Mouse (Mus musculus) olfactory bulb, adult 2 months (tissue): ENCODE measurements around the gene Slco4a1. TPM values are rescaled to one million over a fixed set of nuclear protein-coding genes. Genes with fewer than 3 reads are reported as not detected.

Experiments
- H3K27ac ChIP-seq: fragments of 200-500 bp; 2 replicates; pipeline ENCODE4 v1.5.1; 2012; ENCODE audit warnings: low read depth, low read length; ENCODE audit not compliant: insufficient read depth
- H3K4me1 ChIP-seq: fragments of 200-500 bp; 2 replicates; pipeline ENCODE4 v1.6.1; 2012; ENCODE audit warnings: low read length; ENCODE audit not compliant: control insufficient read depth, insufficient read depth
- H3K4me3 ChIP-seq: fragments of 200-500 bp; 2 replicates; pipeline ENCODE4 v1.5.1; 2012; ENCODE audit warnings: mild to moderate bottlenecking, low read depth, low read length, moderate library complexity; ENCODE audit not compliant: insufficient read depth
- CTCF ChIP-seq: fragments of 200-500 bp; IDR thresholded peaks from 2 replicates; pipeline ENCODE4 v1.5.1; 2012; ENCODE audit warnings: low read depth, mild to moderate bottlenecking, low read length, moderate library complexity; ENCODE audit not compliant: insufficient read depth
- POLR2A ChIP-seq: fragments of 200-500 bp; IDR thresholded peaks from 2 replicates; pipeline ENCODE4 v1.6.1; 2012; ENCODE audit warnings: mild to moderate bottlenecking, low read depth, low read length, moderate library complexity; ENCODE audit not compliant: insufficient read depth
- WGBS: fragments of 180-500 bp; shearing (Covaris S2); methylation state at CpG from one replicate; pipeline ENCODE4 v1.1.7; 2018; 5-methylcytosine and 5-hydroxymethylcytosine counted together
- polyA plus RNA-seq: library from polyadenylated mRNA; stranded (reverse); fragments of >200 nt; gene quantifications from 2 replicates; pipeline ENCODE4 v1.2.4, GENCODE M21; 2012; ENCODE audit warnings: low replicate concordance; ENCODE audit not compliant: missing spikeins, insufficient read depth, insufficient read length

The Slco4a1 gene
- polyA plus RNA-seq, 1 experiment: not detected

DNA sequence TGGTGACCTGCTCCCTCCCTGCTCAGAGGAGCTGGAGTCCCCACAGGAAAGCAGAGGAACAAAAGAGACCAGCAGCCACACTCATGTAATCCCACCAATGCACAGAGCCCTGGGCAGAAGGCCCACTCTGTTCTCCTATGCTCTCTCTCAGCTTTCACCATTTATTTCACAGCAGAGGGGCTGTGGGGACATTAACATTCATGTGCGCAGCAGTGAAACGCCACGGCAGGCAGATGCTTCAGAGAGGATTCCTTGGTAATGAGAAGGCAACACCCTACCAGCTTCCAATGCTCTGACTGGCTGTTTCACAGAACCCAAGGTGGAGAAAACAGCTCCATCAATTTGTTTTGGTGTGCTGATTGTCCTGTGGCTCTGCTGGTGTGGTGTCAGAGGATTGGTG is 29.3 kb downstream of the Slco4a1 start:
- 57% methylated on average over 3 of the region's 3 CpGs for WGBS
- TF ChIP-seq CTCF: no peak
- TF ChIP-seq POLR2A: no peak

DNA sequence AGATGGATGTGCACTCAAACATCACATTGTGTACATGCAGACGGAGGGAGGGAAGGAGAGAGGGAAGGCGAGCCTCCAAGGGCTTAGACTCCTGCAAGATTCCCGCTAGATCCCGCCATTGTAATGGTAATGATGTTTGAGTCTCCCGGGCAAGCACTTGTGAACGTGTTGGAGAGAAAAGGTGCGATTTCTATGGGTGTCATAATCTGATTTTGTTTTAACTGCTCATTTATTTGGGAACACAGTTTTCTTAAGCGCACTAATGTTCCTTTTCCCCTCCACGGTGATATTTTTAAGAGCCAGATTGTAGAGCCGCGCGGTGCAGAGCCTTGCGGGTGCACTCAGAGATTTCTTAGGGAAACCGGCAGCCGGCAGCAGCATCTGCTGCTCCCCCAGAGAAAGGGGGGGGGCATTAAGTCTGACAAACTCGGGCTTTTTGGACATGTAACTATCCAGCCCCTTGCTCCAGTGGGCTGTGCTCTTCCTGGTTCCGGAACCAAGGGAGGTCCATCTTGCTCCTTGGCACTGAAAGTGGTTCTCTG is 32.2 kb downstream of the Slco4a1 start:
- 8% methylated on average over 17 of the region's 17 CpGs for WGBS
- H3K4me3 ChIP-seq: no peak overlapping the region
- H3K27ac ChIP-seq: no peak overlapping the region
- peaks cover 16% of the 10 kb centered on the region for H3K4me1 ChIP-seq
- TF ChIP-seq POLR2A (no peak), CTCF (no peak)

More for the DNA sequence above, 29.3 kb downstream of the Slco4a1 start:
- peaks cover 29% of the 10 kb centered on the region for H3K4me1 ChIP-seq
- H3K4me3 ChIP-seq: no peak overlapping the region
- H3K27ac ChIP-seq: no peak overlapping the region

DNA sequence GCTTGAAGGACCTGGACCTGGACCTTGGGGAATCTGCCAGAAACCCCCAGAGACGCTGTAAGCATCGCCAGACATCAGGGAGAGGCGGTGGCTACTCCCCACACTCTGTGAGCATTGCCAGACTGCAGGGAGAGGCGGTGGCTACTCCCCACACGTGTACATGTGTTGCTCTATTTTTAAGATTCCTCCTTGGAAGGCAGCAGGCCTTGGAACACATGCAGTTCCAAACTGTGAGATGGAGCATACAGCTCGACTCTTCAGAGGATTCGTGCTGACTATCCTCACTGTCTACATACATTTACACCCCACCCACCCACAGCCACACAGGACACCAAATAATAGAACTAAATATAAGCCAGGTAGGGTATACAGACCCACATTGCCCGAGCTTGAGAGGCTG is 39.9 kb downstream of the Slco4a1 start:
- H3K27ac ChIP-seq: no peak overlapping the region
- WGBS: 56% methylated on average over 8 of the region's 8 CpGs
- peaks cover 29% of the 10 kb centered on the region for H3K4me1 ChIP-seq
- TF ChIP-seq POLR2A: no peak
- no peak for TF ChIP-seq CTCF
- H3K4me3 ChIP-seq: no peak overlapping the region

DNA sequence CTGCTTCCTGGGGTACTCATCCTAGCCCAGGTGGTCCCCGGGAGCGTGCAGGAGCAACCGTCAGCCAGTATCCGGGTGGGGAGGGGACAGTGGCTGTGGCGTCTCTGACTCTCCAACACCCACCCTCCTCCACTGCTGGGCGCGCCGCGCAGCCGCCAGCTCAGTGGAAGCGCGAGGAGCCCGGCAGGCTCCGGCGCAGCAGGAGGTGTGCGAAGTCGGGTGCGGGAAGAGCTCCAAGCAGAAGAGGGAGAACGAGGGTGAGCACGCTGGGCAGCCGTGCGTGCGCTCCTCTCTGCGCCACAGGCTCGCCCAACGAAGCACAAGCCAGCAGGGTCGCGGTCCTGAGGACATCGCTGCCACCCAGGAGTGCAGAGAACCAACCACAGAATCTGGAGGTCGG is 43.7 kb downstream of the Slco4a1 start, which contains the start of gene Ntsr1:
Ntsr1 (plus strand) TSS at position 236 of the 400 bp plus-strand sequence.
- H3K4me1 ChIP-seq: peaks cover 29% of the 10 kb centered on the region
- 0 out of 2 replicates have a peak, but pooled peaks have one; percentile 11 for TF ChIP-seq POLR2A
- TF ChIP-seq CTCF: no peak
- no peak within 1 kb of the TSS for H3K27ac ChIP-seq
- WGBS: under 1% methylated on average over 30 of the region's 30 CpGs
- H3K4me3 ChIP-seq: peak within 1 kb of the TSS; percentile 40

DNA sequence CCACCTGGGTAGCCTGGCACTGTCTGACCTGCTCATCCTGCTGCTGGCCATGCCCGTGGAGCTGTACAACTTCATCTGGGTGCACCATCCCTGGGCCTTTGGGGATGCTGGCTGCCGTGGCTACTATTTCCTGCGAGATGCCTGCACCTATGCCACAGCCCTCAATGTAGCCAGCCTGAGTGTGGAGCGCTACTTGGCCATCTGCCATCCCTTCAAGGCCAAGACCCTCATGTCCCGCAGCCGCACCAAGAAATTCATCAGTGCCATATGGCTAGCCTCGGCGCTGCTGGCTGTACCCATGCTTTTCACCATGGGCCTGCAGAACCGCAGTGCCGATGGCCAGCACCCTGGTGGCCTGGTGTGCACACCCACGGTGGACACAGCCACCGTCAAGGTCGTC is 44.7 kb downstream of the Slco4a1 start:
- Histone ChIP-seq H3K27ac (no peak overlapping the region), H3K4me1 (peaks cover 27% of the 10 kb centered on the region), H3K4me3 (0 out of 2 replicates have a peak overlapping the region, but pooled peaks have one; percentile 40)
- WGBS: 68% methylated on average over 13 of the region's 13 CpGs
- TF ChIP-seq POLR2A: no peak
- no peak for TF ChIP-seq CTCF

DNA sequence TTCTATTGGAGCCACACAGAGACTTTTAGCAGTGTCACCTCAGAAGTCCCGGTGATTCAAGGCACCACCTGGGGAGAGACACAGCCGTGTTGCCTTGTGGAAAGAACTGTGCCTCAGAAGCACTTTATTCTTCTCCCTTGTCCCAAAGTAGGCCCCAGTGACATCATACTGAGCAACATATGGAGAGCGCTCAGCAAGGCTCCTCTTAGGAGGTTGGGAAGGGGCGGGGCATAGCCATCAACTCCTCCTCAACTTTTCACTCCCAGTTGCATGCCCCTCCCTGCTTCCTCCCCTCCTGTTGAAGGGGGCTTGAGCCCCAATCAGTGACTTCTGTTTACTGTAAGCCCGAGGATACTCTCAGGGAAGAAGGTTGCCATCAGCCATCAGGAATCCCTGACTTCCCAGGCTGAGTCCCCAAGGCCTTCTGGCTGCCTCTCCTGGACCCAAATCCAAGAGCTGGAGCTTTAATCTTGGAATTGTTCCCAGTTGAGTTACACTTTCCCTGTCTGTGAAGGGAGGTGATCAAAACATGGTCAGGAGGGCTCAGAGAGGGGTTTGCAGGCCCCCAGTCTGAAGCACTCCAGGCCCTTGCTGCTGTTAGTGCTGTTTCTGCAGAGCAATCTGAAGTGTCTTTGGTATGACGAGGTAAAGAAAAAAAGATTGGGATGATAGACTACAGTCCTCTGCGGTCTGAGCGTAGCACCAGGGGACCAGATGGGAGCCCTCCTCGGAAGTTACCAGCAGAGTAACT is 45.3 kb downstream of the Slco4a1 start:
- no peak for TF ChIP-seq POLR2A
- no peak for TF ChIP-seq CTCF
- Histone ChIP-seq H3K27ac (no peak overlapping the region), H3K4me3 (no peak overlapping the region), H3K4me1 (peaks cover 25% of the 10 kb centered on the region)
- WGBS: 60% methylated on average over 9 of the region's 9 CpGs

DNA sequence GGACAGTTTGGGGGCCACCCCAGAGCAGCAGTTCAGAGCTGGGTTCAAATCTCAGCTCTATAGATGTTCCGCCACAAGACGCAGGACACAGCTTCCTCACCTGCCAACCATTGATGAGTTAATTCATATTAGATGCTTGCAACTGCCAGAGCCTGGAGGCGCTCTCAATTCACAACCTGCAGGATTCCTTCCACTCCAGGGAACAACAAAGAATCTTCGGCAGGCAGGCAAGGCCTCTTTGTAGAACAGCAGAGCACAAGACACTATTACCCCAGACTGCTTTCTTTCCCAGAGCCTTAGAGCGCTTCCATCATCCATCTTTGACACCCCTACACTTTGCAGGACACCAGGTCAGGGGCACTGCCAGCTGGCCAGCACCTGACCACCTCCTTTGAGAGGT is 50.2 kb downstream of the Slco4a1 start:
- TF ChIP-seq CTCF: no peak
- no peak for TF ChIP-seq POLR2A
- Histone ChIP-seq H3K4me3 (no peak overlapping the region), H3K4me1 (no peaks in the 10 kb centered on the region; the same call in 1 of the 2 replicates), H3K27ac (no peak overlapping the region)
- whole genome bisulfite sequencing: 79% methylated on average over 5 of the region's 5 CpGs

DNA sequence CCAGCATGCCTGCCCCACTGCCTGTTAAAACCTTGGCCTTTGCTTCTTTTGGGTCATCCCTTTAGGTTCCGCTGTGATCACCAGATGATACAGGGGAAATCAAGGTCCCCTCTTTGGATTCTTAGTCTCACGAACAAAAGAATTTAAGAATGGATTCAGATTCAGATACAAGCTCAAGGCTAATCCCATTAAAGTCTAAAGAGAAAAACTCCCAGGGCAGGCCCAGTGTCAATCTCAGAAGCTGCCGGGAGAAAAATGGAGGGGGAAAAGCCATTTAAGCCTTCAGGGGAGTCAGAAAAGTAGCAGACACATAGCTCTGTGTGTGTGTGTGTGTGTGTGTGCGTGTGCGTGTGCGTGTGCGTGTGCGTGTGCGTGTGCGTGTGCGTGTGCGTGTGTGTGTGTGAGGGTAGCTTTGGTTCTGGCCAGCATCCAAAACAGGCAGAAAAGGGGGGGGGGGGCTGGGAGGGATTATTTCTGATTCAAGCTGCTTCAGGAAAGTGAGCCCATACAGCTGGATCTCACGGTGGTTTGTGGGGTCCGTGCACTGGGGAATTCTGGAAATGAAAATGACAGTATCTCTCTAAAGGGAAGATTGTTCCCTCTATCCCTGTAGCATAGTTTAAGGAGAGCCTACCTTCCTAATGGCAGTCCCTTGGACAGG is 52.5 kb downstream of the Slco4a1 start:
- Histone ChIP-seq H3K4me3 (no peak overlapping the region), H3K27ac (no peak overlapping the region), H3K4me1 (peaks cover 5% of the 10 kb centered on the region; the same call in 1 of the 2 replicates)
- TF ChIP-seq CTCF: no peak
- TF ChIP-seq POLR2A: no peak
- 75% methylated on average over 14 of the region's 14 CpGs for WGBS

DNA sequence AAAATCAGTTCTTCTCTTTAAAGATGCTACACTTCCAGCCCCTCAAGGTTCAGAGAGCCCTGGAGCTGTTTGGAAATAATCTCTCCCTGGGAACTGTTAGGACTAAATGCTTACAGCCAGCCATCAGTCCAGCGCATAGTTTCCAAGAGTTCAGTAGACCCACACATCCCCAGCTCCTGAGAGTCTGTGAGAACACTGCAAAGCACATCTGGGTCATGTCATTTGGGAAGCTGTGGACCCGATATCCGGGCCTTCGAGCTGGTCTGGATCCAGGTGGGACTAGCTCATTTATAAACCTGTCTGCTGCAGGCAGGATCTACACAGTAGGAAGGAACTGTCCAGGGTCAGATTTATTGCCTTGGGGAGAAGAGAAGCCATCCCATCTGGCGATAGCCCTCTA is 54.8 kb downstream of the Slco4a1 start:
- H3K27ac ChIP-seq: no peak overlapping the region
- WGBS: 93% methylated on average over 5 of the region's 5 CpGs
- H3K4me1 ChIP-seq: peaks cover 5% of the 10 kb centered on the region; the same call in 1 of the 2 replicates
- no peak overlapping the region for H3K4me3 ChIP-seq
- TF ChIP-seq POLR2A (no peak), CTCF (no peak)
